20 mouse cellular contexts compared by ENCODE assay signal in the genomic region with DNA sequence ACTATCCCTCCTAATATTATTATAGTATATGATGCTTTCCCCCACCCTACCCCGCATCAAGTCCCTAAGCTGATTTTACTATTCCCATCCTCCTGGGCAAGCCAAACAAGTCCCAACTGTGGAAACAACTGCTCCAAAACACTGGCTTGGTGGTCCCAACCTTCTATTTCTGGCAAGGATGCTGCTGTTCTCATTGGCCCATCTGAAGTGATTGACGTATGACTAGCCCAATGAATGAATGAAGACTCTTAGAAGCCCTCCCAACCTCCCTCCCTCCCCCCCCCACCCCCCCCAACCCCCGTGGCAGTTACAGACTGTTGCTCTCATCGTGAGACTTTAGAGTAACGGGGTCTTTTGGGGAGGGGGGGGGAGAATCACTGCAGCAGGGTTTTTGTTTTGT. TPM values are rescaled to one million over a fixed set of nuclear protein-coding genes. Genes with fewer than 3 reads are reported as not detected.
"Had no signal": no experiment of that assay in that cellular context is flagged by ENCODE, and none has a peak within 500 bp of the region (broad histone marks: within the 10 kb centered on the region; RNA-seq: fewer than 3 reads in every experiment).

No protein-coding gene starts in this region.

- DNase-seq: liver, embryonic 13.5 days; liver, postnatal 0 days; lung, adult 2 months; lung, postnatal 14 days; lung, postnatal 36 days; midbrain, embryonic 14.5 days; right cerebral cortex, postnatal 14 days; thymus, adult 18-20 months; thymus, postnatal 14 days; thymus, postnatal 36 days had no signal

- H3K9ac ChIP-seq: liver, embryonic 13.5 days; liver, embryonic 15.5 days; liver, postnatal 0 days; lung, embryonic 15.5 days; midbrain, embryonic 12.5 days; neural tube, embryonic 12.5 days; stomach, embryonic 15.5 days had no signal

- H3K4me1 ChIP-seq: liver, embryonic 13.5 days; liver, embryonic 15.5 days; lung, embryonic 15.5 days; stomach, embryonic 15.5 days had no signal

- ATAC-seq: liver, postnatal 0 days; lung, postnatal 0 days; midbrain, embryonic 16.5 days had no signal

- H3K27ac ChIP-seq: liver, embryonic 13.5 days; liver, embryonic 15.5 days; lung, embryonic 15.5 days; macrophage; midbrain, embryonic 12.5 days; neural tube, embryonic 12.5 days; stomach, embryonic 15.5 days; stomach, postnatal 0 days had no signal

- H3K27me3 ChIP-seq: liver, embryonic 13.5 days; liver, embryonic 15.5 days; lung, embryonic 15.5 days; neural tube, embryonic 12.5 days; stomach, embryonic 15.5 days had no signal

- H3K4me2 ChIP-seq: liver, embryonic 13.5 days; liver, embryonic 15.5 days; lung, embryonic 15.5 days; midbrain, embryonic 12.5 days; neural tube, embryonic 12.5 days; stomach, embryonic 15.5 days had no signal

- H3K9me3 ChIP-seq: liver, embryonic 13.5 days; liver, embryonic 15.5 days; lung, embryonic 15.5 days; midbrain, embryonic 12.5 days; neural tube, embryonic 12.5 days; stomach, embryonic 15.5 days had no signal

- H3K36me3 ChIP-seq: liver, embryonic 13.5 days; liver, embryonic 15.5 days; lung, embryonic 15.5 days; midbrain, embryonic 12.5 days; neural tube, embryonic 12.5 days; stomach, embryonic 15.5 days had no signal

- H3K4me3 ChIP-seq: liver, embryonic 13.5 days; liver, embryonic 15.5 days; lung, embryonic 15.5 days; megakaryocyte, embryonic 14.5 days; midbrain, embryonic 12.5 days; neural tube, embryonic 12.5 days; stomach, embryonic 15.5 days had no signal

RNA-seq across cellular contexts. Expression of a gene that starts 58.7 kb away (rescaled TPM):
- polyA plus RNA-seq: macrophage had no signal
